Mouse (Mus musculus) ES-Bruce4 (cell line): Measurements from ENCODE around the gene Khdc1c.

Experiments used
- CTCF ChIP-seq: IDR thresholded peaks from one replicate; pipeline ENCODE4 v1.8.1; 2011; ENCODE audit warnings: low read depth, low read length
- EP300 ChIP-seq: IDR thresholded peaks from 2 replicates; pipeline ENCODE4 v1.6.1; 2011; ENCODE audit warnings: low read depth, low read length; ENCODE audit not compliant: insufficient read depth
- POLR2A ChIP-seq: IDR thresholded peaks from one replicate; pipeline ENCODE4 v1.8.1; 2011; ENCODE audit warnings: low read length; ENCODE audit not compliant: insufficient read depth

DNA sequence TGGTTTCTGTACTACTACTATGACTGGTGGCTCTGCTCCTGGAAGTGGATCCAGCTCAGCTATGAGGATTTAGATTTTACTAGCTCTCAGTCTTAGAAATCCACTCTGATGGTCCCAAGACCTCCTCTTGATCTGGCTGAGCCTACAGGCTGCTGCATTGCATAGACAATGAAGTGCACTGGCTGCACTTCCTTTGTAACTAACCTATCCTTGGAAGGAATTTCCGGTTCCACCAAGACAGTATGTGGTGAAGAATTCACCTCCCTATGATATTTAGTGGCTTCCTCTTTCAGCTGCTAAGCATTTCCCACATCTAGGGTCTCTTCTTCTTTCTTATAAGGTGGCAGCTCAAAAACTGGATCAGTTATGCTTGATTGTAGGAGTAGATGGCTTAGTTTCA lies 43.5 kb upstream of the Khdc1c start:
- TF ChIP-seq CTCF, result no peak
- no peak for TF ChIP-seq EP300
- no peak for TF ChIP-seq POLR2A
